Mouse (Mus musculus): Measurements from ENCODE around the gene Rpgrip1l.
A peak's percentile ranks its signal among the peaks of the same experiment; 100 is the strongest.

The Rpgrip1l gene

DNA sequence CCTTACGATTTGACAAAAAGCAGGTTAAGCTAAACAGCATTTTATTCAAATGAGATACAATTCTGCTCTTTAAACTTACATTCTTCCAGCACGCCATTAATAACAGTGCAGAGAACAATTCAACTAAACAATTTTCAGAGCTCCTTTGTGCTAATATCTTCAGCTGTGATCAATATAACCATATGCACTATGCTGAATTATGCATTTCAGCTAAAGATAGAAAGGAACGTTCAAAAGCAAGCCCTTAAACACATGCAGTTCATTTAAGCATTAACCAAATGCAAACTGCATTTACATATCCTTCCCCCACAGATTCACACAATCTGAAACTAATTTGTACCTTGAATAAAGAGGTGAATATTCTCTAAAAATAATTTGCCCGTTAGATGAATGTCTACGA is 35.0 kb downstream of the Rpgrip1l start:
- H3K4me3 ChIP-seq (replicated peaks; ENCODE audit: low read length), result no peak overlapping the region

DNA sequence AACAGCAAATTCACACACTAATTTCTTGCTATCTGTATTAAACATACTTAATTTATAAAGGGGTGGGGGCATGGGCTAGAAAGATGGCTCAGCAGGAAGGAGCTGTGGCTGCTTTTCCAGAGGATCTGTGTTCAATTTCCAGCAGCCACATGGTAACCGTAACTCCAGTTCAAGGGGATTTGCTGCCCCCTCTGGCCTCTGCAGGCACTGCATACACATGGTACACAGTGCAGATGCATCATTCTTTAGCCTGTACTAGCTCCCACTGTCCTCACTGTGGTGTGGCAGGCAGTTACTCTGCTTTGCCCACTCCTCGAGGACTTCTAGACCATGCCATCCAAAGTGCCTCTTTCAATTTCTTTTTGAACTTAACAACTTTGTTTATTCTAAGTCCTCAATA is 36.7 kb downstream of the Rpgrip1l start:
- TF ChIP-seq POU5F1 (IDR thresholded peaks at IDR 0.05; ENCODE audit: borderline replicate concordance, low read length), result no peak
- TF ChIP-seq NANOG (IDR thresholded peaks at IDR 0.05; ENCODE audit: borderline replicate concordance, low read length), result no peak
- TF ChIP-seq CTCF (conservative IDR thresholded peaks at IDR 0.05; ENCODE audit: low read length), result peak; percentile 83
- Histone ChIP-seq H3K9me3 (ENCODE audit: low read length) (no peaks in the 10 kb centered on the region), H3K4me1 (replicated peaks; ENCODE audit: low read depth, low read length) (no peaks in the 10 kb centered on the region), H3K4me3 (replicated peaks; ENCODE audit: low read length) (no peak overlapping the region), H3K27me3 (ENCODE audit: insufficient read depth, low read length) (no peaks in the 10 kb centered on the region), H3K36me3 (ENCODE audit: insufficient read depth, low read length) (0 out of 2 replicates have a peak, but pooled peaks cover 4% of the 10 kb centered on the region)

More for the DNA sequence above, 35.0 kb downstream of the Rpgrip1l start:
- Histone ChIP-seq H3K4me1 (replicated peaks; ENCODE audit: low read depth, low read length) (no peaks in the 10 kb centered on the region), H3K36me3 (ENCODE audit: insufficient read depth, low read length) (0 out of 2 replicates have a peak, but pooled peaks cover 4% of the 10 kb centered on the region), H3K27me3 (ENCODE audit: insufficient read depth, low read length) (no peaks in the 10 kb centered on the region), H3K9me3 (ENCODE audit: low read length) (no peaks in the 10 kb centered on the region)
- no peak for TF ChIP-seq POU5F1 (IDR thresholded peaks at IDR 0.05; ENCODE audit: borderline replicate concordance, low read length)
- no peak for TF ChIP-seq CTCF (conservative IDR thresholded peaks at IDR 0.05; ENCODE audit: low read length)
- TF ChIP-seq NANOG (IDR thresholded peaks at IDR 0.05; ENCODE audit: borderline replicate concordance, low read length), result no peak

DNA sequence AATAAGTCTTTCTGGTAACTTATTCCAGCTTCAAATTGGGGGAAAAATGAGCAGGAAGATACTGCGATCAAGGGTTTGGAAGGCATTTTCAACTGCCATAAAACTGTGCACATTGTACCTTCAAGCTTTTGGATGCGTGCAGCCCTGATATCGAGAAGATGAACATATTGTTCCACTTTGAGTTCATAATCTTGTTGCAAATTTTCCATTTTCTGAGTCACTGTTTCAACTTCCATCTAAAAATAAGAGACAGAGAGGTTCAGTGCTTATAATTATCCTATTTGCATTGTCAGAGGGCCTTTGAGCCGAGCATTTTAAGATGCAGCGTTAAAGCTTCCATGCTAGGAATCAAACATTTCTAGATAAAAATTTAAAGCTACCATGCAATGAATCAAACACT is 39.6 kb downstream of the Rpgrip1l start:
- TF ChIP-seq CTCF (conservative IDR thresholded peaks at IDR 0.05; ENCODE audit: low read length), result no peak
- no peak for TF ChIP-seq NANOG (IDR thresholded peaks at IDR 0.05; ENCODE audit: borderline replicate concordance, low read length)
- TF ChIP-seq POU5F1 (IDR thresholded peaks at IDR 0.05; ENCODE audit: borderline replicate concordance, low read length), result no peak
- Histone ChIP-seq H3K27me3 (ENCODE audit: insufficient read depth, low read length) (no peaks in the 10 kb centered on the region), H3K36me3 (ENCODE audit: insufficient read depth, low read length) (0 out of 2 replicates have a peak, but pooled peaks cover 4% of the 10 kb centered on the region), H3K9me3 (ENCODE audit: low read length) (no peaks in the 10 kb centered on the region), H3K4me3 (replicated peaks; ENCODE audit: low read length) (no peak overlapping the region), H3K4me1 (replicated peaks; ENCODE audit: low read depth, low read length) (no peaks in the 10 kb centered on the region)

DNA sequence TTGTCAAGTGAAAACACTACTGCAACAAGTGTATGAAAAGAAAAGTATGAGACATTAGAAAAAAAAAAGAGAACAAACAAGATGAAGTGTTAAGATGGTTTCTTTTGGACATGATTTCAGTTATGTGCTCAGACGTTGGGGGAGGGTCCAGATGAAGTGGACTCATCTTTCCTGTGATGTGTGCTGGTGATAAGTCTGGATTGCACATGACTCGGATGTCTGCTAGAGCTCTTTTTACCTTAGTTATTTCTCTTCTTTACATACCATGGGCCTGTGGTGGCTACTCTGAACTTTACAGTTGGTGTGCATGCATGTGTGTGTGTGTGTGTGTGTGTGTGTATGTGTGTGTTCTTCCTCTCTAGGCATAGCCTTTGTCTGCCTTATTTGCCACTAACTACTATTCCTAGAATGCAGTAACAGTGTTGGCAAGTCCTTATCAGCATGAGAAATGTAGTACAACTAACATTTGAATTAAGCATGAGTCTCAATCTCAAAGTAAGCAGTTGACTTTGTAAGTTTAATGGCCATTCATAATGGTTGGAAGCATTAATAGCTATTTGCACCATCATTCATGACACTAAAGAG is 43.6 kb downstream of the Rpgrip1l start:
- Histone ChIP-seq H3K36me3 (ENCODE audit: insufficient read depth, low read length) (no peaks in the 10 kb centered on the region), H3K9me3 (ENCODE audit: low read length) (no peaks in the 10 kb centered on the region), H3K4me1 (replicated peaks; ENCODE audit: low read depth, low read length) (no peaks in the 10 kb centered on the region), H3K27me3 (ENCODE audit: insufficient read depth, low read length) (no peaks in the 10 kb centered on the region), H3K4me3 (replicated peaks; ENCODE audit: low read length) (no peak overlapping the region)
- TF ChIP-seq CTCF (conservative IDR thresholded peaks at IDR 0.05; ENCODE audit: low read length) (no peak), POU5F1 (IDR thresholded peaks at IDR 0.05; ENCODE audit: borderline replicate concordance, low read length) (no peak), NANOG (IDR thresholded peaks at IDR 0.05; ENCODE audit: borderline replicate concordance, low read length) (no peak)

DNA sequence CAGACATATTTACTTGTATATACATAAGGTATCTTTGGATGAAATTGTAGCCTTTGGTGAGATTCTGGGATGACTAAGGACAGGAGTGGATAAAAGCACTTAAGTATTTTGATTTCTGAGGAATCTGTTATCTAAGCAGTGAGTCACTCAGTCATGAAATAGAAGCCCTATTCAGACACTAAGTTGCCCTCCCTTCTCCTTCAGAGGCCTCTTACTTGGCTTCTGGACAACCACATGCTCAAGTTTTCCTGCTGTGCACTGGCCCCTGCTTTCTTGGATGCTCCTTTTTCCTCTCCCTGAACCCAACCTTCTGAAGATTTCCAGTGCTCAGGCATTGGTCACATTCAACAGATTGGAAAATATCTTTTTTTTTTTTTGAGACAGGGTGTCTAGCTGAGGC is 48.5 kb downstream of the Rpgrip1l start:
- Histone ChIP-seq H3K27me3 (ENCODE audit: insufficient read depth, low read length) (no peaks in the 10 kb centered on the region), H3K36me3 (ENCODE audit: insufficient read depth, low read length) (no peaks in the 10 kb centered on the region), H3K4me1 (replicated peaks; ENCODE audit: low read depth, low read length) (no peaks in the 10 kb centered on the region), H3K9me3 (ENCODE audit: low read length) (no peaks in the 10 kb centered on the region), H3K4me3 (replicated peaks; ENCODE audit: low read length) (no peak overlapping the region)
- TF ChIP-seq NANOG (IDR thresholded peaks at IDR 0.05; ENCODE audit: borderline replicate concordance, low read length) (no peak), CTCF (conservative IDR thresholded peaks at IDR 0.05; ENCODE audit: low read length) (no peak), POU5F1 (IDR thresholded peaks at IDR 0.05; ENCODE audit: borderline replicate concordance, low read length) (no peak)

DNA sequence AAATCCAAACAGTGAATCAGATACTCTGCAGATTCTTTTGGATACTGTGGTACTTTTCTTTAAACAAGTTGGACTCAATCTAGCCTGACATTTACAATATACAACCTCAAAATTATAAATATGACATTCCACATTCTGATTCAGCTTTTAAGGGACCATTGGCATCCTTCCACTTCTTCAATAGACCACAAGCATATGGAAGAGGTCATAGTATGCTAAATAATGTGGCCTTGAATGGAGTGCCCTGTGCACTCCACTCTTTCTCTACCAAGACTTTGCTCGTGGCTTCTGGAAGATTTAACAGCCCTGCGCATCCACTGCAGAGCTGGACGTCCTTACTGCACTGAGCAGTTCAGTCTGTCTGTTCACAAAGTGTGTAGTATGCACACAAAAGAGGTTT is 49.1 kb downstream of the Rpgrip1l start:
- TF ChIP-seq NANOG (IDR thresholded peaks at IDR 0.05; ENCODE audit: borderline replicate concordance, low read length) (no peak), CTCF (conservative IDR thresholded peaks at IDR 0.05; ENCODE audit: low read length) (no peak), POU5F1 (IDR thresholded peaks at IDR 0.05; ENCODE audit: borderline replicate concordance, low read length) (no peak)
- Histone ChIP-seq H3K4me1 (replicated peaks; ENCODE audit: low read depth, low read length) (no peaks in the 10 kb centered on the region), H3K9me3 (ENCODE audit: low read length) (no peaks in the 10 kb centered on the region), H3K4me3 (replicated peaks; ENCODE audit: low read length) (no peak overlapping the region), H3K36me3 (ENCODE audit: insufficient read depth, low read length) (no peaks in the 10 kb centered on the region), H3K27me3 (ENCODE audit: insufficient read depth, low read length) (no peaks in the 10 kb centered on the region)

DNA sequence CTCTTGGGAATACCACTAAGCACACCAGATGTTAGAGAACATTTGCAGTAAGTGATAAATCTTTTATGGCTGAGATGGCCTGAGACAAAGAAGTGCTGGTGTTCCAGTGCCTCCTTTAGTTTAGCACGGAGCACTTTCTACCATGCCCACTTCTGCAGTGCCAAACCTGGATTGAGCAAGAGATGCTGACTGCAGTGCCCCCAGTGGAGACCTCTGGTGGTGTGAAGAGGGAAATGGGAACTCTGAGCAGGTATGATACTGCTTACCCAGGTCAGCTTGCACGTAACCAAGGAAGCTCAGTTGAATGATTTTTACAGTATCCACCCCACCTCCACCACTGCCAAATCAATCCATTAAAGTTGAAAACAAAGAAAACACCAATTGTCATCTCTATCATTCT is 51.5 kb downstream of the Rpgrip1l start:
- Histone ChIP-seq H3K4me1 (replicated peaks; ENCODE audit: low read depth, low read length) (no peaks in the 10 kb centered on the region), H3K9me3 (ENCODE audit: low read length) (no peaks in the 10 kb centered on the region), H3K4me3 (replicated peaks; ENCODE audit: low read length) (no peak overlapping the region), H3K36me3 (ENCODE audit: insufficient read depth, low read length) (no peaks in the 10 kb centered on the region), H3K27me3 (ENCODE audit: insufficient read depth, low read length) (no peaks in the 10 kb centered on the region)
- TF ChIP-seq NANOG (IDR thresholded peaks at IDR 0.05; ENCODE audit: borderline replicate concordance, low read length) (no peak), CTCF (conservative IDR thresholded peaks at IDR 0.05; ENCODE audit: low read length) (peak; percentile 21; the same call in 1 of the 2 replicates), POU5F1 (IDR thresholded peaks at IDR 0.05; ENCODE audit: borderline replicate concordance, low read length) (no peak)

DNA sequence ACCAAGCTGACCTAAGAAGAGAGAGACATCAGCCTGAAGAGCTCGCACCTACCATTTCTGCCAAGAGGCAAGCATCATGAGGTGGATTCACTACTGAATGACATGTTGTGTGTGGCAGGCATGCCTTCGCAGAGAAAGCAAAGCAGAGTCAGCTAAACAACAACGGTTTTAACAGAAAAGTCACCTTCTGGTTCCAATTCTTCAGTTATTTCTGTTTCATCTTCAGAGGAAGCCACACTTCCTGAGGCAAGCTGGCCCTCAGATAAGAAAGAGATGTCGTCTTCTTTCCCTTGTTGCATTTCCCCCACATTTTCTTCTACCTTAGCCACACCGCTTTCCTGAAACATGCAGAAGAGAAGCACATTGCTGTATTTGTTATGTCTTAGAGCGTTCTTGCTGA is 62.1 kb downstream of the Rpgrip1l start:
- Histone ChIP-seq H3K36me3 (ENCODE audit: insufficient read depth, low read length) (no peaks in the 10 kb centered on the region), H3K27me3 (ENCODE audit: insufficient read depth, low read length) (no peaks in the 10 kb centered on the region), H3K4me3 (replicated peaks; ENCODE audit: low read length) (no peak overlapping the region), H3K4me1 (replicated peaks; ENCODE audit: low read depth, low read length) (no peaks in the 10 kb centered on the region), H3K9me3 (ENCODE audit: low read length) (no peaks in the 10 kb centered on the region)
- TF ChIP-seq NANOG (IDR thresholded peaks at IDR 0.05; ENCODE audit: borderline replicate concordance, low read length) (no peak), POU5F1 (IDR thresholded peaks at IDR 0.05; ENCODE audit: borderline replicate concordance, low read length) (no peak), CTCF (conservative IDR thresholded peaks at IDR 0.05; ENCODE audit: low read length) (no peak)
